Mouse (Mus musculus) bone marrow, adult 2 months (tissue): ENCODE data around the gene Mtln.

Experiments
- CTCF ChIP-seq: fragments of 200-500 bp; IDR thresholded peaks from 2 replicates; pipeline ENCODE4 v1.5.1; 2011; ENCODE audit warnings: low read length, control low read depth; ENCODE audit not compliant: control insufficient read depth, insufficient read depth
- POLR2A ChIP-seq: fragments of 200-500 bp; IDR thresholded peaks from 2 replicates; pipeline ENCODE4 v1.6.1; 2011; ENCODE audit warnings: low read depth, mild to moderate bottlenecking, control low read depth, low read length, borderline replicate concordance; ENCODE audit not compliant: control insufficient read depth

DNA sequence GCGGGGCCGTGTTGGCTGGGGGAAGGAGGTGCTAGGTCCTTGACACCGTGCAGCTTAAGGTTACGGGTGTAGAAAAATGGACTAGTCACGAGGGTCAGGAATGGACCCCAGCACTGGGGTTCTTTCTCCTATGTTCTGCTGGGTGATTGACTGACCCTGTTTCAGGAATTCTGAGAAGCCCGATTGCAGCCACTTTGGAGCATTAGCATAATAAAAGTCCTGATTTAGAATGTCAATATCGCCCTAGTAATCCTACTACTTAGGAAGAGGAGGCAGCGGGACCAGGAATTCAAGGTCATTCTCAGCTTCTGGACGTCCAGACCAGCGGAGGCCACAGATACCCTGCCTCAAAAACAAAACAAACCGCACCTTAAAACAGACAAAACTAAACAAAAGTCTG, 47.1 kb upstream of the Mtln start:
- TF ChIP-seq CTCF = no peak
- no peak for TF ChIP-seq POLR2A
